Mouse (Mus musculus) cerebellum, adult 8-10 months (tissue): ENCODE data around the gene Bloc1s2.

Experiments
- DNase-seq: peaks from one replicate; pipeline ENCODE4 v3.0.0; 2022

Gene Bloc1s2

DNA sequence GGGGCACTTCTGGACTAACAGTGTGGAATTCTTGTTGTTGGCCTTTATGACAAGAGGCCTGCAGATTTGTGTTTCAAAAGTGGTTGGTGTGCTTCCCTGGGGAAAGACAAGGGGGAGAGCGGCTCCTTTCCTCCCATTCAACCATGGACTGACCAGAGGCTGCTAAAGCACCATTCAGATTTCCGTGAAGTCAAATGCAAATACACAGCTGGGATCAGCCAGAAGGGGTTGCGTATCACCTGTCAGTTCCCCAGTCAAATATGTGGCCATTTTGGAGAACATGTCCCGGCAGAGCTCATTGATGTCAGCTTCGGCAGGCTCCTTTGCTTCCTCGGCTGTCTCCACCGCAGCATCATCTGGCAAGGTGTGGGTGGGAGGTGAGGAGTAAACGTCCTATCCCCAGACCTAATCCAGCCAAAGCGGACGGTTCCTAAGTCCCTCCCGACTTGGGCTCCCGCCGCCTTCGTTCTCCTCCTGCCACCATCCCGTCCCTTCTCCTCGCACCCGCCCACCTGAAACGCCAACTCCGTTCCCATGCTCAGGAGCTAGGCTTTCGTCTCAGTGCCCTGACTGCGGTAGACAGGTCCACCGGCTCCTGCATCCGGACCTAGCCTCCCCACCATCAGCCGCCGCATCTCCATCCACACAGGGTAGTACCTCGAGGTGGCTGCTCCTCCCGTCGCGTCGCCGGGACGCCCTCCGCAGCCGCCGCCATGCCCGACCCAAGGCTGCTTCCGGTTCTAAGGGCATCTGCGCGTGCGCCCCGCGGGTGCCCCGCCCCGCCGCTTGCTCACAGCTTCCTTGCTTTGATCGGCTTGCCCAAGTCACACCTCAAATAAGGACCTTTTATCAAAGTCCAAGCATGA lies at the start of gene Bloc1s2:
Gene Bloc1s2 (minus strand): TSS at position 745 of the 866 bp plus-strand sequence.
- DNase-seq: peak; percentile 88

DNA sequence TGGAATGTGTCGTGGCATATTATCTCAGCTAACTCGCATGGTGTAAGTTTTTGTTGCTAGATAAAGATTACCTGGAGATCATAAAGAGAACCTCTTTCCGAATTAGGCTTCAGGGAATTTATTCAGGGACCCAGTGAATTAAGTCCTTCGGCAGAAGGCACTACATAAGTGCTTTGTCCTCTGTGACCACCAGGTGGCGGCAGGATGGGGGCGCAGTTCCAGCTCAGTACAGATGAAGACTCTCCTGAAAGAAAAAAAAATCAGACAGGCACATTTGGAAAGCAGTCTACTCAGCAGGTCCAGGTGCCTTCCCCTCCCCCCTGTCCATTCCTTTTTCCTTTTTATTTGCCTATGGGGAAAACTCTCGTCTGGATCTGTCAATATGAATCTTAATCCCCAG lies 48.9 kb upstream of the Bloc1s2 start:
- peak; percentile 71 for DNase-seq

DNA sequence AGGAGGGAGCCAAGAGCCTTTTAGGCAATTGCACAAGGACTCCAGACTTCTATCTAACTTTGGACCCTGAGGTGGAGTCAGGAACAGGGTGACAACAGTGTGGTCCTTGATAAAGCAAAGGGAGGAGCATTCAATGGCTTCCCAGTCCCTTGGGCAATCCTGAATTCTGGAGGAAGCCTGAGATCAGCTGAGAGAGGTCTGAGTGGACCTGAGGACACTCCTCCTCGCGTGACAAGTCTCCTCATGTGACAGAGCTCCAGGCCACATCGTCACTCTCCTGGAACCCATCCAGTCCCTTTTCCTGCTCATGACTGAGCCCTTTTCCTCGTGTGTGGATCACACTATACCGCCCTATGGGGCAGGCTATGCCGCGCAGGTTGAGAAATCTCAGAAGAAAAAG lies 47.7 kb upstream of the Bloc1s2 start:
- DNase-seq: no peak

DNA sequence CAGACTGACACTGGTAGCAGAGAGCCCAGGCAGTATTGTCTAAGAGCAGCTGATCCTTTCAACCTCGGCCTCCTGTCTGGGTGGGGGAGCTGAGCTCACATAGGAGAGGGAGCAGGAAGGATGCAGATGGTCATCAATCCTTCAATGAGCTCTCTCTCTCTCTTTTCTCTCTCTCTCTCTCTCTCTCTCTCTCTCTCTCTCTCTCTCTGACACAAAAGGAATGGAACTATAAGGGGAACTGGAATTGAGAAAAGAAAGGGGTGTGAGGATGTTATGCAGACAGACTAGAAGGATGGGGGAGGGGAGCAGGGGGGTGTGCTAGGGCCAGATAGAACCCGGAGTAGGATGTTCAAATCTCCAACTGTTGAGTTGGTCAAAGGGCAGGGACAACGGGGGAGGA lies 46.1 kb upstream of the Bloc1s2 start, which contains the start of gene Pkd2l1:
Gene Pkd2l1 (minus strand): TSS at position 101 of the 400 bp plus-strand sequence.
- no peak for DNase-seq

DNA sequence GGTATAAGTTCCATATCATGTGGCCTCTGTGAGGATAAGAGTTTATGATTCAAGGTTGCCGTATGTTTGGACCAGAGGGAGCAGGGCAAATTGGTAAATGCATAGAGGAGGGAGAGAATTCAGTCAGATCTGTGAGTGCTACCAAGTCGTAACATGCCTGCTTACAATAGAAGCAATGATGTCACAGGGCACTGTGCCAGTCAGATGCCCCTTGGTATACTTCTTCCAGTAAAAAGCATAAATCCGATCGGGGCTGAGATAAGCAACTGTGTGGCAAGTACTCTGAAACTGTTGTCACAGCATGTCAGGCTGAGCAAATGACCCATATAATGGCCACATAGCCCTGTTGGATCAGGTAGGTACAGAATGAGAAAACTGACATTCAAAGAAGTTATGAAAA lies 42.8 kb upstream of the Bloc1s2 start:
- no peak for DNase-seq

DNA sequence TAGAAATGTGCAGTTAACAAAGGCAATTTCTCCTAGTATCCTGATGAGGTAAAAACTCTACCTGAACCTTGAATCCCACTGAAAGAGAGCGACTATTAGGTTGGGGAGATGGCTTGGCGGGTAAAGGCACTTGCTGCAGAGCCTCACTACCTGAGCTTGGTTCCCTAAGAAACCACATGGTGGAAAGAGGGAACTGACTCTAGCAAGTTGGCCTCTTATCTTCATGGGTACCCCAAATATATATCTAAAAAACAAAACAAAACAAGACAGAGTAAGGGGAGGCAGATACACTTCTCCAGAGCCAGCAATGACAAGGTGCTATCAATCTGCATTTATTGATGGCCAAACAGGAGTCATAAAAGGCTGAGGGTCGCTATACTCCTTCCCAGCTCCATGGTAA lies 37.7 kb upstream of the Bloc1s2 start:
- no peak for DNase-seq

DNA sequence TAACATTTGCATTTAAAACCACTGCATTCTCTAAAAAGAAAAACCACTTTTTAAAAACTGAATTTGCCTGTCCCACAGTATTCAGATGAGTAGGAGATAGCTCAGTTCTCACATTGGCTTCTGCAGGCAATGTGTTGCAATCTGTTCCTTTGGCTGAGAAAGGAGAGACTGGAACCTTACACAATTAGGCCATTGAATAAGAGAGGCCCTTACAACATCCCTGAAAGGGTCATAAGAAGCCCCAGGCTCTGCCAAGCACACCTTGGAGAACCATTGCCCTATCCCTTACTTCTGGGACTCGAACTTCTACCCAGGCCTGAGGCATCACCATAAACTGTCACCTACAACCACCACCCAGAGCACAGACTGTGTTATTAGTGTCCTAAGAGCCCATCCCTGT lies 34.3 kb upstream of the Bloc1s2 start:
- no peak for DNase-seq

DNA sequence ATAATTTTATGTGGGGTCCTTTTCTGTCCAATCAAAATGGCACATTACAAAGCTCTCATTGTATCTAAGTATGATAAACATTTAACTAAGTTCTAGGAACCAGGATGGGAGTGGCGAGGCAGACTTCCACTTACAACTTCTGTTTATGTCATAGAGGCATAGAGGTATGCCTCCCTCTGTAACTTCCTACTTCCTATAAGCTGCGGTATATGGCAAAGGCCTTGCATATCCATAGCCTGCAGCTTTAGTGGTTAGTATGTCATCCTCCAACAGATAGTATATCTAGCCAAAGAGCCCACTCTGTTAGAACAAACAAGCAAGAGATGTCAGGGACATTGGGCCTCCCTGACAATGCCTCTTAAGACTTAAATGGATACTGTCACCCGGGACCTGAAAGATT lies 30.5 kb upstream of the Bloc1s2 start:
- DNase-seq: no peak

DNA sequence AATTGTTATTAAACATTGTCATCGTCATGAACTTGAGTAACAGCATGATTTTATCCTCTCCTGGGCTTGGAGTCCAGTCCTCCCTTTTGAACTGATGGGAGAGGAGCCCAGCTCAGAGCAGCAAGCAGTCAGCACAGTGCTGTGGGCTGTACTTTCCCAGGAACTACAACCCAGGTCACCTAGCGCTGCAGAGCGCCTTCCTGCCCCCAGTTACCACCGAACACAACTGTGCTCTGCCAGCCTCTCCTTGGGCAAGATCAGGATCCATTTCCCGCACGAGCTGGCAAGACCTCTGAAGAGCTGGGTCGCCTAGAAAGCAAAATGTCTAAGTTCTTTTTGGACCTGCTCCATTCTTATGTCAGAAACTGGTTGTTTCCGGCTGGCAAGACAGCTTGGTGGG lies 28.6 kb upstream of the Bloc1s2 start:
- DNase-seq: no peak

DNA sequence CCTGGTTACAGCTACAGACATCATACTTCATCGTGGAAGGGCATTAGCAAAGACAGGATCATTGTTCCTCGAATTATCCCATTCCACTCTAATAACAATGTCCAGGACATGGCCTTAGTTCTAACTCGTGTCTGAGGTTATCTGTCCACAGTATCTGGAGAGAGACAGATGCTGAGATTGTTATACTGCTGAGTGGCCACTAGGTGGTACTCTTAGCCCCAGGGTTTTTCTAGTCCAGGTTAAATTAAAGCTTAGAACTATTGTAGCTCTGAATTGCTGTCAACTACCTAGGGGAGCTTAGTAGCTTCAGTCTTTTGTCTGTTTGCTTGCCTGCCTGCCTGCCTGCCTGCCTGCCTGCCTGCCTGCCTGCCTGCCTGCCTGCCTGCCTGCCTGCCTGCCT lies 15.3 kb upstream of the Bloc1s2 start:
- no peak for DNase-seq

DNA sequence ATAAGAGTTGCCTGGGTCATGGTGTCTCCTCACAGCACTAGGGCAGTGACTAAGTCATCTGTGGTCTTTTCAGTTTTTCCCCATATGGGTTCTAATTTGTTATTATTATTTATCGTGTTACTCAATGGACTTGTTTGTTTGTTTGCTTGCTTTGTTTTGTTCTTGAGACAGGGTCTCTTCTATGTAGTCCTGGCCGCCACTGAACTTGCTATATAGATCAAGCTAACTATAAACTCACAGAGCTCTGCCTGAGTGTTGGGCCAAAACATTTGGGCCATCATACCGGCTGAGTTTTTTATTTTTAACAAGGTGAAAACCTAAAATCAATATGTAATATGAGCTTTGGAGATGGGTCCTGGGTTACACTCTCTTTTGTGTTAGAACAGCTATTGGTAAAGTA lies 13.1 kb upstream of the Bloc1s2 start:
- DNase-seq: no peak

DNA sequence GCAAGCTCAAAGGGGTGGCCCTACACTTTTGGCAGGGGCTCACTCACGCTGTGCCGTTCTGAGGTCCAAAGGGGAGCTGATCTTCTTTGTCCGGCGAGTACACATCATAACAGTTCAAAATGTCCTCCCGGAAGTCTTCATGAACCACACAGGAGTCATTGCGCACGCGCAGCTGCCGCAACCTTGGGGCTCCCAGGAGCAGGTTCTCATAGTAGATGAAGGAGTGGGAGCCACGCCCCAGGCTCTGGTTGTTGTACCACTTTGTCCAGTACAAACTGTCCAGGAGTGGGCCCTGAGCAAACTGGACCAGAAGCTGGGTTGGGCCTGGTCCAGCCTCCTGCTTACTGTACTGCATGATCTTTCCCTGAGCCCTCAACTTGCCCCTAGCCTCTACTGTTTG lies 10.8 kb upstream of the Bloc1s2 start:
- DNase-seq: no peak

DNA sequence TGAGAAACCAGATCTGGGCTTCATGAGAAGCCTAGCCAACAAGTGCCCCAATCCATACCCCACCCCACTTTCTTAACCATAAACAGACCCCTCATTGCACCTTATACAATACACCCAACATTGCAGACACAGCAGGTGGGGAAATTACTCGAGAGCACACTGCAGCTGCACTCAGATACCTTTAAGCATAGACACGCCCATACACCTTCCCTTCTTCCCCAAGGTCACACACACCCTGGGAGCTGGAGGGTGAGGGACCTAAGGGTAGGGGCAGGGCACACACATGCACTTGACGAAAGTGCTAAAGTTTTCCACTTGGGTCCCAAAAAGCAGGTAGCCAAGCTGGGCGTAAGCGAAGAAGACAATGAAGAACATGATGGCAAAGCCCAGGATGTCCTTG lies 7.5 kb upstream of the Bloc1s2 start:
- no peak for DNase-seq

DNA sequence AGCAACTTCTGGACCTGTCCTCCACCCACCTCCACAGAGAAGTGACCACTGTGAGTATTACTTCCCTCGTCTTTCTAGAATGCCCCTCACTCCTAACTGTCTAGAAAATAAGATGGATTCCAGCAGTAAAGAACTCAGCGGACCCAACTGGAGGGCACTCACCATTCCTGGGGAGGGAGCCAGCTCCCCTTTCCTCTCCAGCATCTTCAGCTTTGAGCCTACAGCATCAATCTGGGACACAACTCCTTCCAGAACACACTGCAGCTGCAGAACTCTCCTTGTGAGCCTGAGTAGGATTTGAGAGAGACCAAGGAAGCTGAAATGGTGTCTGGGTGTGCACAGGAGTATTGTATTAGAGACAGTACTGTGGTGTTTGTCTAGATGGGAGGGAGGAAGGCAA lies 2.7 kb upstream of the Bloc1s2 start:
- no peak for DNase-seq

DNA sequence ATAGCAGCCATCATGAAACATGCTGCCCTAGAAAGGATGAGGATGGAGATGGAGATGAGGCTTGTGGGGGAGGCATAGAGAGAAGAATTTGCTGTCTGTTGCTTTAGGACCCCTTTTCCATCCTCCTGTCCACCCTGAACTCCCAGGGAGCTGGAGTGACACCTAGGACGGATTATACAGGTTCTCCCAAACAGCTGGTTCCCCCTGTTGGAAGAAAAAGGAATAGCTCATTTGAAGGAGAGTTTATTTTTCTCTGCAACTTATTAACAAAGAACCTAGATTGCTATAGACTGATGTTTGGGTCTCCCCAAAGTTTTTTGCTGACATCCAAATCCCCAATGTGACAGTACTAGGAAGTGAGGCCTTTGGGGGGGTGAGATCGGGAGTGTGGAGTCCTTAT lies 2.1 kb upstream of the Bloc1s2 start:
- no peak for DNase-seq

DNA sequence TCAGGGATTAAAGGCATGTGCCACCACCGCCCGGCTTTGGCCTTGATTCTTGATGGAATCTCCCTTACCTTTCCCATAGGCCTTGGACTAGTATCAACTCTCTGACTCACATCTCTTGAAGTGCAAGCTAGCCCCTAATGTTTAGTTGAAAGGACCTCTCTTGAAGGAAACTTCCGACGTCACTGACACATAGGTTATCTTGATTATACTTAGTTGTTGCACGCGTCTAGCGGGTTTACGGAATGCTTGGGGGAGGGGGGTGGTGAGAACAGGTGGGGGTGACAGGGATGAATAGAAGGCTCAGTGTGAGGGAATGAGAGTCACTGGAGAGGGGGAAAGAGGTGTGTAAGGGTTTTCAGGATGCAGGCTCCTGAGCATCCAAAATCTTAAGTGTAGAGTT lies 705 bp upstream of the Bloc1s2 start:
- no peak for DNase-seq

DNA sequence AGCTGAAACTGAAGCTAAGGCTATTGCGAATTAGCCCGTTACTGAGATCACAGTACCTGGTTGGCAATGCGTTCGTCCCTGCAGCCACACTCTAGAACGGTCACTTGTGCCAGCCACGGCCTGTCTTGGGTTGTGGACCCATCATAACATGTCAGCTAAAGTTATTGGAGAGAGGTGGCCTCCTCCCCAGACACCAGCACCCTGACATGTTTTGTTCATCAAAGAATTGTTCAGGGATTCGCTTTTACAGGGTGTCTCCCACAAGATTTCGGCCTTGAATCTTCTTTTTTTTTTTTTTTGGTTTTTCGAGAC lies 278 bp upstream of the Bloc1s2 start:
- no peak for DNase-seq

DNA sequence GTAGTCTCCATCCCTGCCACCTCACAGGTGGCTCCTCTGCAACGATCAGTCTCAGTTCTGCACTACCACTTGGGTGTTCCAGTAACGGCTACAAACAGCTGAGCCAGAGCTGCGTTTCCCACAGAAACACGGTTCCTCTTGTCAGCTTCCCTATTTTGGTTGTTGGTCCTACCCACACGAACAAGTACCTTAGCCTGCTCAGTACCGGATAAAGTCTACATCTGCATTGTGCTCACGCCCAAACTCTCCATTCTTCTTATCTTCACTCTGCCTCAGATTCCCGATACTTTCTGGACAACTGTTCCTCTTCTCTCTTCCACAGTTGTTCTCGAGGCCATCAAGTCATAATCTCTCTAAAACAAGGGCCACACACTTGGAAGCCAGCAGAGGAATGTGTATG lies 1.9 kb downstream of the Bloc1s2 start:
- DNase-seq: no peak

DNA sequence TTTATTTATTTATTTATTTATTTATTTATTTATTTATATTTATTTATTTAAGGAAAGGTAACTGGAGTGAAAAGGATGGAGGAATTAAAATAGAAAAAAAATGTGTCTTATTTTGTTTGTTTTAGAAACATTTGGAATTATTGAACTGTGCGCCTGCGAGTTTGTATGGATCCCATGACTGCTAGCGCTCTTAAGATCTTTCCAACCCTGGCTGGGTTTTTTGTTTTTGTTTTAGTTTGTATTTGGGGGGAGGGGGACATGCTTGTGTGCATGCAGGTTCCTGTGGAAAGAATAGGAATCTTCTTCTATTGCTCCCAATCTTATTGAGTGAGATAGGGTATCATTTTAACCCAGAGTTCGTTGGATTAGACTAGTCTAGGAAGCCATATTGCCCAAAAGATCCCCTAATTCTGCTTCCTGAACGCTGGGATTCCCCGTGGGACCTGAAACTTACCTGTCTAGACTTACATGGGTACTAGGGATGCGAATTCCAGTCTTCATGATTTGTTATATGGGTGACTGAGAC lies 10.2 kb downstream of the Bloc1s2 start:
- DNase-seq: peak; percentile 24

DNA sequence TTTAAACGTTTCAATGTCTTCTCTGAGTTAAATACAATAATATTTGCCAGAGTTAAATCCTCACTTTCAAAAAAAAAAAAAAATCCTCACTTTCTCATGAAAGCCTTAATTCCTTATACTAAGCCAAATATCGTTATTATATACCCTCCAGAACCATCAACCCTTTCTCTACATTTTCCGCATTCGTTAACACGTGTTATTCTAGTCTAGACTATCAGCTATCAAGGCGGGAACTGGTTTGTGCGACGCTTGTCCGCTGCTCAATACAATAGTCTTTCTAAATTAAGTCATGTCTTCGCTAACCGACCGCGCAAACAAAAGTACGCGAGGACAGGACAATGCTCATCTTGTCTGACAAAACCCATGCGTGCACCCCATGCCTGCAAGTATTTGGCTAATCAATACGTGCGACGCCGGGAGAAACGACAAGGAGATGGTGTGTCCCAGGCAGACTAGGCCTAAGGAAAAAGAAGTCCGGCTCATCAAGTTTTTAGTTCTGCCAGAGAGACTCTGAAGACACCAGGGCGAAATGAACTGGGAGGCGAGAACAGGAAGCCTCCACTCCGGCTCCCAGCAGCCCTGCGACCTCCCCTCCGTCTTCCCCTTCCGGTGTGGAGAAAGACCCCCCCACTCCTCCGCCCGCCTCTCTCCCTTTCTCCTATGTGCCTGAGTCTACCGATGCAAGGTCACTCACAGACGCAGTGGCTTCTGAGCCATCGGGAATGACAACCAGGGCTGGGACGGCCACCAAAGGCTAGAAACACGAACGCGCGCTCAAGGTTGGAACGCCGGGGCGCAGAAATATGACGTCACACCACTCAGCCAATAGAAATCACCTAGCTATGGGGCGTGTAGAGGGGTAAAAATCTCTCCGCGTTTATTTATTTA lies 10.9 kb downstream of the Bloc1s2 start, which contains the start of gene Cwf19l1:
Gene Cwf19l1 (minus strand): TSS at position 805 of the 888 bp plus-strand sequence.
- DNase-seq: peak; percentile 87

DNA sequence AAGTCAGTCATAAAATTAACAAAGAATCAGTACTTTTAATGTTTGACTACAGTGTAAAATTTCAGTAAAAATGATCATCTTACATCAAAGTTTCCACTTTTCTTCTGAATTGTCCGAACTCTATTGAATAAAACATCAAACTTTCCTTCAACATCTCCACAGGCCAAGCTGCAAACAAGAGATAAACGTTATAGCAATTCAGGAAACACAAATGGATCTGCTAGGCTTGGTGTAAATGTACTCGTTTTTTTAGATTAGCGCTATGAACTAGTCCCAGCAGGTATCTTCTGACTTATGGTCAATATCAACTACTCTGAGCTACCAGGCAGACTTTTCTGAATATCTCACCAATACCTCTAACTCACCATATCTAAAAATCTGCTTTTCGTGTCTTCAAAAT lies 13.3 kb downstream of the Bloc1s2 start:
- no peak for DNase-seq

DNA sequence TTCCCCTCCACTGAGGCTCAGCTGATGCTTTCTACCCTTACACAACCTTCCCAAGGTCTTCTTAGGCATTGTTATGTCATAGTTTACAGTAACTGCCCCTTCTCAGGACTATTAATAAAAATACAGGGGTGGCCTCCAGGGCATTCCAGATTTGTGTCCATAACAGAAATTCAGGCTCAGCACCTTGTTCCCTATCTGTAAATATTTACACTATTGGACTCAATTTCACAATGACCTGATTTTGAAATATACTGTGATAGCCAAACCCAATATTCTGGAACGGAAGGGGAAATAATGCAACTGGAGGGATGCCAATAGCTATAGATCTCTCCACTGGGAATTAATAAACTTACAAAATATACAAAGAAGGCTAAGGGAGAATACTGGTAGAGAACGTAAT lies 17.7 kb downstream of the Bloc1s2 start:
- no peak for DNase-seq

DNA sequence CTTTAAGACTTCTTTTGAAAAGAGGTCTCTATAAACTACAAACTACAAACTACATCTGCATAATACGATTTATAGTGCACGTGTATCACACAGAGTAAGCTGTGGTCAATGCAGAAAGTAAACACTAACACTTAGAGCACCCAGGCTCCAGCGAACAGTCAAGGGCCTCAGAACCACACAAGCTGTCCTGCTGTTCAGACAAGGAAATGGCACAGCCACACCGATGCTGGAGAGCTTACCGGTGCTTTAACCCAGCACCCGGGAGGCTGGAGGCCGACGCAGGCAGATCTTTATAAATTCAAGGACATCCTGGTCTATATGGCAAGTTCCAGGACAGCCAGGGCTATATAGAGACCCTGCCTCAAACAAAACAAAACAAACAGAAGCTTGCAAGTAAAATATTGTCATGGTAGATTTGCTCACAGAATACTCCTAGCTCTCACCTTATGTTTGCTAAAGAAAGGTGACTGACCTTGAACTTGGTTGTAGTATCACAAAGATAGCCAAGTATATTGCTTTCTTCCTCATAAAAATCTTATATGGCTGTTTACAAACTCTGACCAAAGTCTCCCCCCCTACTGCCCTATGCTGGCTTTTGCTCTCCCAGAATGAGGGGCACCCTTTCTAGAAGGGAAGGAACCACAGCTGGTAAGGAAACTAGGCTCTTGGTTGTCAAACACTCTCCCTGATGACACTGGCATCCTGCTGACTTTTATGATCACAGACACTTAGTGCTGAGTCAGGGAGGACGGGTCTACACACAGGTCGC lies 18.3 kb downstream of the Bloc1s2 start:
- no peak for DNase-seq
